Mouse (Mus musculus) MEL (cell line): ENCODE measurements around the gene Klk1b3.

ENCODE experiments used
- POLR2A ChIP-seq, 2 experiments: IDR thresholded peaks; 2 replicates each; pipeline ENCODE4 v1.6.1; 2011 to 2012; ENCODE audit warnings: low read length in 2 of 2, mild to moderate bottlenecking in 2 of 2, control low read depth in 1 of 2, improper control_type of control experiment in 1 of 2, low read depth in 1 of 2, moderate library complexity in 1 of 2; ENCODE audit not compliant: control insufficient read depth in 1 of 2, insufficient read depth in 1 of 2, poor library complexity in 1 of 2
- ZC3H11A ChIP-seq: IDR thresholded peaks from 2 replicates; pipeline ENCODE4 v1.6.1; 2012; ENCODE audit warnings: low read depth, mild to moderate bottlenecking, inconsistent platforms, low read length, improper control_type of control experiment

DNA sequence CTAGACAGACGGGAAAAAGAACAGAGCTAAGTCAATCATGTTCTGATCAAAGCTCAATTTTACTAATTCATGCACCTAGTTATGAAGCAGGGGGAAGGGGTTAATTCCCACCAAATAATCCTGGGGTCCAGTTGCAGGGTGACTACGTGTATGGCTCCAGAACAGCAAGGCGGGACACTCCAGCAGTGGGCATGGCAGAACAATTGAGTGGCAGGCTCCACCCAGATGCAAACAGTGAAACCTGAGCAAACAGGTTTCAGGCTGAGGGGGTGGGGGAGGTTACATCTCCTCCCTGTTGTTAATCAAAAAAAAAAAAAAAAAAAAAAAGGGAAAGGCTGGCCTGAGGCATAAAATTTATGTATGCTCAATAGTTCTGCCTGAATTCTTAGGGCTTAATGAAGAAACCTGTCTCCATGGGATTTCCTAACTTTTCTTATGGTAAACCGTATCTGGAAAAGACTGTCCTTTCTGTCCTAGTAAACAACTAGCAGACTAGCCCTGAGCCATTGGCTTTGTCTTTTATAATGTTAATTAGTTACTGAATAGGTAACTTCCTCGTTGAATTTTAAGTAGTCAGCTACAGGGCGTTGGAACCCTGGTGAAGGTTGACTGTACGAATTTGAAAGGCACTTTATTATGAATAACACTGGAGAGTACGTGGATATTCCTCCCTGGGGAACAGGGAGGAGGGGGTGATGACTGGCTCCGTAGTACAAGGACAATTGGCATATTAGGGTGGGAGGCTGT, 18.5 kb upstream of the Klk1b3 start:
- TF ChIP-seq POLR2A (IDR thresholded peaks at IDR 0.05; ENCODE audit: control insufficient read depth in 1 of 2, insufficient read depth in 1 of 2, low read depth in 1 of 2, low read length in 2 of 2, poor library complexity in 1 of 2): no peak
- no peak for TF ChIP-seq ZC3H11A
